Mouse (Mus musculus) cerebellum, adult 2 months (tissue): ENCODE data around the gene Zdhhc1.

Experiments used
- CTCF ChIP-seq: fragments of 200-500 bp; IDR thresholded peaks from 2 replicates; pipeline ENCODE4 v1.5.1; 2011; ENCODE audit warnings: low read depth, mild to moderate bottlenecking, control low read depth, low read length, moderate library complexity, borderline replicate concordance; ENCODE audit not compliant: insufficient read depth
- POLR2A ChIP-seq: fragments of 200-500 bp; IDR thresholded peaks from 2 replicates; pipeline ENCODE4 v1.6.1; 2011; ENCODE audit warnings: low read length, control low read depth, borderline replicate concordance; ENCODE audit not compliant: insufficient read depth

- TF ChIP-seq POLR2A = no peak
- peak; percentile 38; the same call in 1 of the 2 replicates for TF ChIP-seq CTCF
Observed at GRCm38 (mm10) chr8:105531774-105532173, 35.1 kb upstream of the Zdhhc1 start.
